Mouse (Mus musculus) embryonic facial prominence, embryonic 11.5 days (tissue): ENCODE results near the gene Gse1. TPM values are rescaled to one million over a fixed set of nuclear protein-coding genes. Genes with fewer than 3 reads are reported as not detected.

Experiments used
- ATAC-seq: fragments of 200-750 bp; cut with Nextera tagmentation; replicated peaks from 2 replicates; pipeline ENCODE4 v1.8.0; 2017; ENCODE audit warnings: low read depth; ENCODE audit not compliant: insufficient number of reproducible peaks, low FRiP score, low TSS enrichment
- DNase-seq: peaks from one replicate; pipeline ENCODE4 v3.0.0-alpha.2; 2015; ENCODE audit warnings: low spot score
- H3K27ac ChIP-seq: fragments of 300-500 bp; sonication (generic); replicated peaks from 2 replicates; pipeline ENCODE4 v1.5.1; 2014; ENCODE audit warnings: mild to moderate bottlenecking, low read depth, low read length, control low read depth
- H3K27me3 ChIP-seq: fragments of 300-500 bp; sonication (generic); 2 replicates; pipeline ENCODE4 v1.6.1; 2014; ENCODE audit warnings: mild to moderate bottlenecking, low read length, moderate library complexity, mixed read lengths; ENCODE audit not compliant: control insufficient read depth, insufficient read depth
- H3K36me3 ChIP-seq: fragments of 300-500 bp; sonication (generic); replicated peaks from 2 replicates; pipeline ENCODE4 v1.6.1; 2014; ENCODE audit warnings: low read depth, mild to moderate bottlenecking, low read length, moderate library complexity, mixed read lengths; ENCODE audit not compliant: control insufficient read depth, insufficient read depth
- H3K4me1 ChIP-seq: fragments of 300-500 bp; sonication (generic); 2 replicates; pipeline ENCODE4 v1.6.1; 2014; ENCODE audit warnings: low read length, mixed read lengths; ENCODE audit not compliant: control insufficient read depth, insufficient read depth
- H3K4me2 ChIP-seq: fragments of 300-500 bp; sonication (generic); 2 replicates; pipeline ENCODE4 v1.6.1; 2014; ENCODE audit warnings: low read depth, mild to moderate bottlenecking, control low read depth, low read length, moderate library complexity
- H3K4me3 ChIP-seq: fragments of 300-500 bp; sonication (generic); 2 replicates; pipeline ENCODE4 v1.5.1; 2014; ENCODE audit warnings: low read depth, low read length, control low read depth
- H3K9ac ChIP-seq: fragments of 300-500 bp; sonication (generic); replicated peaks from 2 replicates; pipeline ENCODE4 v1.6.1; 2014; ENCODE audit warnings: mild to moderate bottlenecking, control low read depth, low read length
- H3K9me3 ChIP-seq: fragments of 300-500 bp; sonication (generic); replicated peaks from 2 replicates; pipeline ENCODE4 v1.6.1; 2016; ENCODE audit warnings: mild to moderate bottlenecking, low read length, inconsistent platforms, mixed read lengths; ENCODE audit not compliant: control insufficient read depth
- WGBS: fragments of 180-500 bp; shearing (Covaris S2); extraction: QIAGEN DNeasy Blood & Tissue Kit; methylation state at CpG from one replicate; pipeline ENCODE4 v1.1.7; 2014; 5-methylcytosine and 5-hydroxymethylcytosine counted together
- polyA plus RNA-seq: library from polyadenylated mRNA; unstranded; fragments of >200 nt; fragmentation: Nextera tagmentation; extraction: Ambion mirVana; gene quantifications from 2 replicates; pipeline ENCODE4 v1.2.1, GENCODE M21; 2014

Gene Gse1
- polyA plus RNA-seq, 1 experiment from 2014 or later = 8.1 TPM

DNA sequence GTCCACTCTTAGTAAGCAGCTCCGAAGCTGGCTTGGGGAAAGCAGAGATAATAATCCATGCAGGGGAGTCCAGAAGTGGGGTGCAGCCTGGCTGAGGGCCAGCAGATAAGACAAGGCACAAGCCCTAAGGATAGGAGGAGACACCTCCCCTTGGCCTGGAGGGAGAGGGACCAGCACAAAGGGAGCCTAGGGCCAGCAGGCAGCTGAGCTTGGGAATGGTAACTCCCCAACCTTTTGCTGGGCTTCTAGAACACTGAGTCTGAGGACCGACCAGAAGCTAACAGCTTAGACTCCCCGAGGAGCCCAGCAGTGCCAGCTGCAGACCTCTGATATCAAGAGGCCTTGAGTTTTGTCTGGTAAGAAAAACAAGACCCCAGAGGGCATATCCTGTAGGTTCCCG, 115.9 kb downstream of the Gse1 start:
- 24% methylated on average over 4 of the region's 4 CpGs for WGBS
- no peak for DNase-seq
- H3K36me3 ChIP-seq = no peaks in the 10 kb centered on the region
- H3K4me3 ChIP-seq = no peak overlapping the region
- H3K9ac ChIP-seq = no peak overlapping the region
- H3K27ac ChIP-seq = 0 out of 2 replicates have a peak overlapping the region, but pooled peaks have one; percentile 0
- H3K9me3 ChIP-seq = no peaks in the 10 kb centered on the region
- no peak overlapping the region for H3K4me2 ChIP-seq
- H3K4me1 ChIP-seq = peaks cover 7% of the 10 kb centered on the region
- H3K27me3 ChIP-seq = no peaks in the 10 kb centered on the region
- no peak for ATAC-seq

DNA sequence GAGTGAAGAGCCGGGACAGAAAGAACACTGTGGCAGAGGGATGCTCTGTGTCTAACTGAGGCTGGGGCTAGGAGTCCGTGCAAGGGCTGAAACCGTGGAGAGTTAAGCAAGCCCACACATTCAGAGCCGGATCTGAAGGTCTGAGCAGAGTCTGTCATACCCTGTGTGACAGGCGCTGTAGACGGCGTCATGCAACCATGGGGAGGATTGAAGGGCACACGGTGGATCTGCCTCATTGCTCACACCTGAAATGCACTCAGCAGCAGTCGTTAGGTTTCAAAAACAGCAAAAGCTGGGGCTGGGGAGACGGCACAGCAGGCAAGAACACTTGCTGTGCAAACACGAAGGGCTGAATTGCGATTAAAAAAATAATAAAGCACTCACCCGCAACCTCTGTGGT, 116.3 kb downstream of the Gse1 start:
- ATAC-seq (no peak), DNase-seq (no peak)
- Histone ChIP-seq H3K4me3 (no peak overlapping the region), H3K36me3 (no peaks in the 10 kb centered on the region), H3K9ac (no peak overlapping the region), H3K4me2 (no peak overlapping the region), H3K27me3 (no peaks in the 10 kb centered on the region), H3K27ac (0 out of 2 replicates have a peak overlapping the region, but pooled peaks have one; percentile 0), H3K4me1 (peaks cover 7% of the 10 kb centered on the region), H3K9me3 (no peaks in the 10 kb centered on the region)
- 29% methylated on average over 13 of the region's 13 CpGs for WGBS

DNA sequence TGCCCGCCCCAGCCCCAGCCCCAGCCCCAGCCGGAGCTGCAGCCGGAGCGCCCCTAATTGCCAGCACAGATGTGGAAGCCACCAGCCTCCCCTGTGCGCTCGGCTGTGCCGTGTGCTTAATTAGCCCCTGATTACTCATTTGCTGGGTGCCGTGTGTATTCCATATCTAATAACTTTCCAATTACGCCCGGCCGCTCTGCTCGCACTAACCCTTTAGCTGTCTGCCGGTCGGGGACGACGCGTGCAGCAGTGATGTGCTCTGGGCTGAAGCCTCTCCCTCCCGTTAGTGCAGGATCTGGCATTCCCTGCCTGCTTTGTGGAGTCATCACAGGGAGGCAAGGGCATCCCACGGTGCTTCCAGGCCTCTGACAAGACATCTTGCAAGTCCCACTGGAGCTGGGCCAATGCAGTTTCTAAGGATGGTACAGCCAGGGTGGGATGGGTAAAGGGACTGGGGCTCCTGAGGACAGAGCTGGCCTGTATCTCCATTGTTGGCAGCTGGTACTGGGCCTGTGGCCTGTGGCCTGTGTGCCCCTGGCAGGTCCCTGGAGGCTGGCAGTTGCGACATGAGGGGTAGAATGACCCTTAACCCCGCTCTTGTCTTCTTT, 119.6 kb downstream of the Gse1 start:
- H3K9me3 ChIP-seq = no peaks in the 10 kb centered on the region
- ATAC-seq (no peak), DNase-seq (no peak)
- H3K4me1 ChIP-seq = peaks cover 10% of the 10 kb centered on the region
- no peak overlapping the region for H3K27ac ChIP-seq
- no peaks in the 10 kb centered on the region for H3K36me3 ChIP-seq
- peak overlapping the region; percentile 9; the same call in 1 of the 2 replicates for H3K9ac ChIP-seq
- H3K4me2 ChIP-seq = no peak overlapping the region
- H3K4me3 ChIP-seq = no peak overlapping the region
- H3K27me3 ChIP-seq = no peaks in the 10 kb centered on the region
- 58% methylated on average over 21 of the region's 21 CpGs for WGBS

DNA sequence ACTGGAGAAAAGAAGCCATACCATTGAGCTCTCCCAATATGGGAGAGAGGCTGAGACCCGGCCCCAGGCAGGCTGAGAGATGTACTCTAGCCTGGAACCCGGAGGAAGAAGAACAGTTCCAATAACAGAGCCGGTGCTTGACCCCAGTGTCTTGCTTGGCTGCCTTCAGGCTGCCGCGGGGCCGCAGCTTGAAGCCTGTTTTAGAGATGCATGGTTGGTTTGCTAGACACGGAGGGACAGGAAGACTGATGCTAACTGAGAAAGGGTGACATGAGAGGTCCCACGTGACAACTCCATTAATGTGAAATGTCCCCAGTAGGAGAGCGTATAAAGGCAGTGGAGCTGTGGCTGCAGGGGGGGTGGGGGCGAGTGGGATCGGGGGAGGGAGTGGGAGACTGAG, 120.7 kb downstream of the Gse1 start:
- H3K27me3 ChIP-seq = no peaks in the 10 kb centered on the region
- H3K36me3 ChIP-seq = no peaks in the 10 kb centered on the region
- H3K9ac ChIP-seq = no peak overlapping the region; the same call in 1 of the 2 replicates
- ATAC-seq (no peak), DNase-seq (no peak)
- H3K4me2 ChIP-seq = no peak overlapping the region
- H3K4me1 ChIP-seq = peaks cover 10% of the 10 kb centered on the region
- WGBS = 31% methylated on average over 11 of the region's 11 CpGs
- H3K27ac ChIP-seq = no peak overlapping the region
- H3K4me3 ChIP-seq = no peak overlapping the region
- H3K9me3 ChIP-seq = no peaks in the 10 kb centered on the region

DNA sequence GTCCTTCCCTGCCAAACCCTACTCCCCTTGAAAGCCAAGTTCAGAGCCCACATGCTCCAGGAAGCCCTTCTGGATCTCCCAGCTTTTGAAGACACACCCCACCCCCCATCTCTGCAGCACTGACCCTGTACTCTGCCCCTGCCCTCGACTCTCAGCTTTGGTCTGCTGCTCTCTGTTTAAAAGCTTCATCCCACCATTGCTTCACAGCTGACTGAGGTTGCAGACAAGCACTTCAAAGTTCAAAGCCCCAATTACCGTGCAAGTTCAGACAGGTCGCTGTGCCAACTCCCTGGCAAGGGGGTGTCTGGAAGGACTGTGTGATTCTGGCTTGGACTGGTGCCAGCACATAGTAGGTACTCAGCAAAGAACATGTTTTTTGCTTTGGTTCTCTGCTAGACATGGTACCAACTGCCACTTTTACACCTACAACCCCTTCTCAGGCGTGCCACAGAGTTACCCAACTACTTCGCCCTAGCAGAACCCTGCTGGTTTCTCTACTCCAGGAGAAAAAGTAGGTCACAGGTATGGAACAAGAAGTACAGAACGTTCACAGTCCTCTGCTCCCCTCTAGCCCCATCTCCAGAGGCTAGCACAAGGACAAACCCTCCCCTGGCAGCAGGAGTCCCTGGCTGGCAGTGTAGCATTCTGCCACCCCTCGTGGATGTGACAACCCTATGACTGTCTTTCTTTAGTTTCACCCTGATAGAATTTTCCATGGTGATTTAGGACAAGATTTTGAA, 123.2 kb downstream of the Gse1 start:
- WGBS = 64% methylated on average over 7 of the region's 7 CpGs
- H3K27me3 ChIP-seq = no peaks in the 10 kb centered on the region

DNA sequence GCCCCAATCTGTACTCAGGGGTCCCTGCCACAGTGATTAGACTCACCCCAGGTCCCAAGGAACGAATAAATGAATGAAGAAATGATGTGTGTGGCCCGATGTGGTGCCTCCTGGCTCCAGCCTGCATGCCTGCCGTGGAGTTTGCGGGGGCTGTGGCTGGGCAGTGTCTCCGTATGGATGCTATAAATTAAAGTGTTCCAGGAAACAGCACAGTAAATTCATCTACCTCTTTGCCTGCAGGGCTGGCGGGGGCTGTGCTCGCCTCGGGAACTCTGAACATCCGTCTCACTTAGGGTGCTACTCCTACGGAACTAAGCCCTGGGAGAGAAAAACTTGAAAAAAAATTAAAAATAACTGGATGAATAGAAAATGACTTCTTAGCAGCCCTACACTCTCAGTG, 123.8 kb downstream of the Gse1 start:
- DNase-seq (no peak), ATAC-seq (no peak)
- 54% methylated on average over 10 of the region's 10 CpGs for WGBS
- Histone ChIP-seq H3K4me3 (no peak overlapping the region), H3K4me1 (peaks cover 10% of the 10 kb centered on the region; the same call in 1 of the 2 replicates), H3K9me3 (no peaks in the 10 kb centered on the region), H3K27ac (no peak overlapping the region), H3K4me2 (no peak overlapping the region), H3K27me3 (no peaks in the 10 kb centered on the region), H3K9ac (no peak overlapping the region), H3K36me3 (no peaks in the 10 kb centered on the region)

More for the DNA sequence above, 123.2 kb downstream of the Gse1 start:
- no peak for DNase-seq
- no peak overlapping the region for H3K4me3 ChIP-seq
- H3K27ac ChIP-seq = no peak overlapping the region
- no peak overlapping the region for H3K4me2 ChIP-seq
- H3K36me3 ChIP-seq = no peaks in the 10 kb centered on the region
- no peaks in the 10 kb centered on the region for H3K9me3 ChIP-seq
- peaks cover 10% of the 10 kb centered on the region for H3K4me1 ChIP-seq
- H3K9ac ChIP-seq = no peak overlapping the region
- ATAC-seq = no peak

DNA sequence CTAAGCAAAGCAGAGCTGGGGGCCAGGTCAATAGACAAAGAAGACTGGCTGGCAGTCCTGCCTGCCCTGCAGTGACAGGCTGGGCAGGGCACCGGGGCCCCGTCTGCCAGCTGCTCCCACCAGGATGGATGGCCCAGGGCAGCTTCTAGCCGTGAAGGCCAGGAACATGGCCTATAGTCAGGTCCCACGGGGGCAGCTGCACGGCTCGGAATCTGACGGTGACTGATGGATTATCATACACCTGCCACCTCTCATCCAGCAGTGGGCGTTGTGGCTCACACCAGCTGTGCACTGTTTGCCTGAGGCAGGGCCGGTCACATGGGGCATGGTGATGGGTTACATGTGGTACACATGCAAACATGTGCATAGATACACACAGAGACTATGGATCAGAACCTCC, 127.8 kb downstream of the Gse1 start:
- ATAC-seq (0 out of 2 replicates have a peak, but pooled peaks have one; percentile 22), DNase-seq (no peak)
- Histone ChIP-seq H3K27me3 (no peaks in the 10 kb centered on the region), H3K4me1 (peaks cover 3% of the 10 kb centered on the region; the same call in 1 of the 2 replicates), H3K36me3 (no peaks in the 10 kb centered on the region), H3K4me3 (no peak overlapping the region), H3K27ac (no peak overlapping the region), H3K4me2 (no peak overlapping the region), H3K9me3 (no peaks in the 10 kb centered on the region), H3K9ac (no peak overlapping the region)
- WGBS = 53% methylated on average over 9 of the region's 9 CpGs

DNA sequence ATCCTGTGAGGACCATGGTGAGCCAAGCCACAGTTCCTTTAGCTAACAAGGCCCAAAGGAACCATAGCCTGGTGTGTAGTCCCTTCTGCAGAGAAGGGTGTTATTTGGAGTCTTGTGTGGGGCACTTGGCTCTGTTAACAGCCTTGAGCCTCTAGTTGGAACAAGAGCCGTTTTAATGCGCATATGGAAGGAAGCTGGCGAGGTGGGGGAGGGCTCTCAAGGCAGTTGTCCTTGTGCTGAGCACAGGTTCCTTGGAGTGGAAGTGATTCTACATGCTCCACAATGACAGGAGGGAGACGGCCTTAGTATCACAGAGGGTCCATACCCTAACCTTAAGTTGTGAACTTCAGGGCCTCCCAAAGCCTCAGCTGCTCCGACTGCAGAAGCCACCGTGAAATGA, 129.2 kb downstream of the Gse1 start:
- H3K9me3 ChIP-seq = no peaks in the 10 kb centered on the region
- no peak for DNase-seq
- H3K36me3 ChIP-seq = no peaks in the 10 kb centered on the region
- H3K4me2 ChIP-seq = no peak overlapping the region
- no peak overlapping the region for H3K4me3 ChIP-seq
- WGBS = 74% methylated on average over 6 of the region's 6 CpGs
- H3K27me3 ChIP-seq = no peaks in the 10 kb centered on the region
- no peak for ATAC-seq
- H3K9ac ChIP-seq = no peak overlapping the region
- no peaks in the 10 kb centered on the region for H3K4me1 ChIP-seq
- H3K27ac ChIP-seq = no peak overlapping the region
